Mouse (Mus musculus): ENCODE measurements around the gene Krt33b.

DNA sequence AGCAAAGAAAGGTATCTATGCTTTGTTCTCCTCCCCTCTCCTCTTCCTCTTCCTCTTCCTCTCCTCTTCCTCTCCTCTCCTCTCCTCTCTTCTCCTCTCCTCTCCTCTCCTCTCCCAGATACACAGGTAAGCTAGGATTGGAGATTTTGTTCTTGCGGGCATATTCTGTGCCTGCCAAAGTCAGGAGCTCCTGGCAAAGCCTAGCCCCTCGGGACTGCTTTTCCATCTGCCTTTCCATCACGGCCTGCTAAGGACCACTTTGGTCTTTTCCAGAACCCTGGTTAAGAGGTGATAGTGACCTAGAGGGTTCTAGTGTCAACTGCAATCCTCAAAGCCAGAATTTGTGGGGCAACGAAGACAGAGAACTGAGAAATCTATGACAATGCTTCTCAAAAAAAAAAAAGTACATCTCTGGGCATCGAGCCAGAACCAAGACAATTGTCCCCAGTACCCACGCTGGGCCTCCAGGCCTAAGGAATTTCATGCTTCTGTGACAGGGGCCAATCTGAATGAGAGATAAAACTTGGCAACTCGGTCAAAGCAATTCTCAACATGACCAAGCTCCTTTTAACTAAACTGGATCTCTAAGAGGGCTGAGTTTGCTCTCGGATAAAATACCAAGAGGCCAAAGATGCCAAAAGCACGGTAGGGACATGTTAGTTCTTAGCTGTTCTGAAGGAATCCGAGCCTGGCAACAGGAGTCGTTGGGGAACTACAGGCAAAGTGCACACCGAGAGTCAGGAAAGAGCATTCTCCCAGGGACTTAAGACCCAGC is 36.8 kb upstream of the Krt33b start:
- TF ChIP-seq CTCF (IDR thresholded peaks at IDR 0.05; ENCODE audit: borderline replicate concordance, insufficient read depth, low read depth, low read length) (no peak), POLR2A (IDR thresholded peaks at IDR 0.05; ENCODE audit: borderline replicate concordance, insufficient read depth, low read length) (no peak)
